Comparison of ENCODE assay signal across 1 mouse cellular context in the genomic region with DNA sequence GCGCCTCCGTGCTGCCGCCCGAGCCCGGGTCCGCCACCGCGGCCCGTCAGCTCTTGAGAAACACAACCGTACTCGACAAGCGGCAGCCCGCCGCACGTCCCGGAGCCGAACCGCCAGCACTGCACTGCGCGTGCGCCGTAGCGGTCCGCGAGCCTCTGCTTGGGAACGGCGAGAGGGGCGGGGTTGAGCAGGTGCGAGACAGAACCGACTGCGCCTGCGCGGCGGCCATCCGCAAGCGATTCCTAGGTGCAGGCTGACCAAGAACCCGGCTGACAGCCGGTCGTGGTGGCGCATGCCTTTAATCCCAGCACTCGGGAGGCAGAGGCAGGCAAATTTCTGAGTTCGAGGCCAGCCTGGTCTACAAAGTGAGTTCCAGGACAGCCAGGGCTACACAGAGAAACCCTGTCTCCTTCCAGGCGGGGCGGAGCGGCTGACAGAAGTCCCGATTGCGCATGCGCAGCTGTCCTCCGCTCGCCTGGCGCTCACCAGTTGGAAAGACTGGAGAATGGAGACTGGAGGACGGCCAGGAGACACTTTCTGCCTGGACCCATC.
TF ChIP-seq lines count a peak whose summit lies in the region.

A gene (minus strand): TSS at position 126 of the 552 bp plus-strand sequence.

TF ChIP-seq in MEL, 35 proteins besides CTCF, POLR2A, EP300 and RAD21 (continued from another document):
- TF ChIP-seq USF1 (IDR thresholded peaks at IDR 0.05; ENCODE audit: low read depth, low read length) (no peak), CHD1 (IDR thresholded peaks at IDR 0.05; ENCODE audit: low read depth, low read length) (no peak), MXI1 (IDR thresholded peaks at IDR 0.05; ENCODE audit: low read depth, low read length) (0 out of 2 replicates have a peak, but pooled peaks have one; percentile 11), ZMIZ1 (IDR thresholded peaks at IDR 0.05; ENCODE audit: low read depth, low read length) (peak; percentile 68), ZC3H11A (IDR thresholded peaks at IDR 0.05; ENCODE audit: low read depth, low read length) (no peak), KAT2A (conservative IDR thresholded peaks at IDR 0.05; ENCODE audit: low read depth, low read length) (no peak), NRF1 (IDR thresholded peaks at IDR 0.05; ENCODE audit: insufficient read depth, low read depth, low read length, poor library complexity, severe bottlenecking) (peak; percentile 79), GATA1 (IDR thresholded peaks at IDR 0.05; ENCODE audit: low read depth, low read length) (no peak), MAFK (IDR thresholded peaks at IDR 0.05; ENCODE audit: borderline replicate concordance, low read depth, low read length) (no peak), UBTF (IDR thresholded peaks at IDR 0.05; ENCODE audit: borderline replicate concordance, insufficient read depth, low read depth, low read length) (no peak)
